Mouse (Mus musculus): Measurements from ENCODE around the gene Plcg2.
A peak's percentile ranks its signal among the peaks of the same experiment; 100 is the strongest.

Gene Plcg2

DNA sequence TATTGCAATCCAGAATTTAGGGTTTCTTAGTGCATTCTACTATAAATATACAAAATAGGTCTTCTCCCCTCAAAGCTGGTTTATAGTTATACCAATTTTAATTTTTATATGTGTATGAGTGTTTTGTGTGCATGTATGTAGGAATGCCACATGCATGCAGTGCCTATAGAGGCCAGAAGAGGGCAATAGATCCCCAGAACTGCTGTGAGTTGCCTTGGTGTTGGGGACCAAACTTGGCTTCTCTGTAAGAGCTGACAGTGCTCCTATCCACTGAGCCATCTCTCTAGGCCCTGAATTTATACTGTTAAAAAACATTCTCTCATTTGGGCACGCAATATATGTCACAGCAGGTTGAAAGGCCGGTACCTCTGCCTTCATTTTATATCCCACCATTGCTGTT lies 147.9 kb downstream of the Plcg2 start:
- peak; percentile 52 for DNase-seq

DNA sequence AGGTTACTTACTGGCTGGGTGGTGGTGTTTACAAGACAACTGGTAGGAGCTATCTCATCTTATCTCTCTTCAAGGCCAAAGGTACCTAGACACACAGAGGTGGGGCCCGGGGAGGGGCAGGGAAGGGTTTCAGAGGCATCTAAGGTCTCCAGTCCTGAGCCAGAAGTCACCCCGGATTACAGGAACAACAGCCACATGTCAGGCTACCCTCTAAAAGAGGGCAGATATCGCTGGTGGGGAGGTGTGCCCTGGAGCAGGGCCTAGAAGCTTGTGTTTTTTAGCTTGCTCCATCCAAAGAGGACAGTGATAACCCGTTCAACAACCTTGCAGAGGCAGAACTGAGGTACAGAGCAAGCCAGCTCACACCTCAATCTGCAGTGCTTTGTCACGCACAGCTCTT lies 148.3 kb downstream of the Plcg2 start:
- no peak for DNase-seq

DNA sequence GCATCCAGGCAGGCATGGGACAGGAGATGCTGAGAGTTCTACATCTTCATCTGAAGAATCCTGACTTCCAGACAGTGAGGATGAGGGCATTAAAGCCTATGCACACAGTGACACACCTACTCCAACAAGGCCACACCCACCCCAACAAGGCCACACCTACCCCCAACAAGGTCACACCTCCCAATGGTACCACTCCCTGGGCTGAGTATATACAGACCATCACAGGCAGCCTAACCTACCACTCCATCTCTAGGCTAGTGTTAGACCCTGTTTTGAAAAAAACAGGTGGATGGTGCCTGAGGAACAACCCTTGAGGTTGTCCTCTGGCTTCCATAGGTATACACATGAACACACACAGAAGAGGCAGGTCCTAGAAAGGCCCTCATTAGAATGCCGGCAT lies 154.2 kb downstream of the Plcg2 start:
- no peak for DNase-seq

DNA sequence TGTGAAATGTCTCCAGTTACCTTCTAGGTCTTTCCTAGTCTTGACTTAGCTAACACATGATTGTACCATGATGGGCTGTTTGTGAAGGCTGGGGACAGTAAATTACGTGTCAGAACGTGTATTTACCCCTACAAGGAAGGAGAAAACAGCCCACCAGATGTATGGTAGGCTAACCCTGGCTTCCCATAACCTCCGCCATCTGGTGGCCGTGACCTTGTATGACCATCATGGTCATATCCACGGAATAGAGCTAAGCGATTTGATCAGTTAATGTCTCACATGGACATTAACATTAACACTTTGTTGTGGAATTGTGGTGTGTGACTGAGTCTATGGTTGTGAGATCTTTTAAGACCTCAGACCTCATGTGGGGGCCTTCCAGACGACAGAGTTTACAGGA lies 160.9 kb downstream of the Plcg2 start:
- DNase-seq, result no peak

DNA sequence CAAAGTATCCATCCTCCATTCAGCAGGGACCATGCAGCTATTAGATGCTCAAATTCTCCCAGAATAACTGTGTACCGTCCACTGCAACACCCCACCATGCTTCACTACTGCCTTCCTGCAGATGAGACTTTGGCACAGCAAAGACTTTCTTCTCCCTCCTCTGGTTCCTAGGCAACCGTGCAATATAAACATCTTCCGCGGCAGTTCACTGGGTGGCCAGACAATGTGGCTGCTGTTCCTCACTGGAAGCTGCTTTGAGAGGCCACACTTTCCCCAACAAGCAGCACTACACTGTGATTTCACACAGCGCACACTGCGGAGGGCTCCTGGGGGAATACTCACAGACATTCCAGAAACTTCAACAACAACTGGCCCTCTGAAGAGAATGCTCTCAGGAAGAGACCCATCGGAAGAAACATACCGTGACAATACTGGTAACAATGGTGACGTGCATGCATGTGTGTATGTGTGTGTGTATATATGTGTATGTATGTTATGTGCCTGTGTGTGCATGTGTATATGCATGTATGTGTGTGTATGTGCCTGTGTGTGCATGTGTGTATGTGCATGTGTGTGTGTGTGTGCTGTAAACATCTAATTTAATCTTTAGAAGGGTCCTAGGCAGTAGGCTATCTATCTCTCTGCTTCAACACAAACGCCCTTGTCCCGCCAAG lies 162.4 kb downstream of the Plcg2 start:
- DNase-seq, result peak; percentile 35

DNA sequence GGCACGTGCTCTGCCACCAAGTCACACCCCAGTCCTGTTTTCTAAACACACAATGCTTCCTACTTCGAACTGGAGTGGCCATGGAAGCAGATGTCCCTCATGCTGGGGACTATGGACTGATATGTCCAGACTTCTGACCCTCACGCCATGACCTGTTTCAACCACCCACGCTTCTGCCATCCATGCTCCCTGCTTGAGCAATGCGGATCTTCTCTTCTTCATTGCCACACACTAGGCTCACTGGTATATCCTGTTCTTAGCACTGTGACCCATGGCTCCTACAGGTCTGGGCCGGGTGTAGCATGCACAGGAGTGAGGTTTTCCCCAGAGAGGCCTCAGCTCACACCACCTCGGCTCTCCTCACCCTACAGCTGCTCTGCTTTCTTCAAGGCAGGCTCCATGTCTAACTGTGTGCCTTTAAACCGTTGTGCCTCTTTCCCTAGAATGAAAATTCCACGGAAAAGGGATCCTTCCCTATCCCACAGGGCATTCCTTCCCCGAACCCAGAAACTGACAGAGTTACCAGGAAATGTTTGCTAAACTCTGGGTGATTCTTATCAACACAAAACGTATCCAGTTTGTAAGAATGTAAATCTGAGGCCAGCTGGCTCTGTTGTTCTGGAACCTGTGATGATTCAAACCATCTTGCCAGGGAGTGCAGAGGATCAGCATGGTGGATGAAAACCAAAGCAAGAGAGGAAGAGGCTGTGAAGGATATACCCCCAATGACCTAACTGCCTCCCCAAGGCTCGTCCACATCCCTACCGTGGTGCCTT lies 169.4 kb downstream of the Plcg2 start:
- no peak for DNase-seq

DNA sequence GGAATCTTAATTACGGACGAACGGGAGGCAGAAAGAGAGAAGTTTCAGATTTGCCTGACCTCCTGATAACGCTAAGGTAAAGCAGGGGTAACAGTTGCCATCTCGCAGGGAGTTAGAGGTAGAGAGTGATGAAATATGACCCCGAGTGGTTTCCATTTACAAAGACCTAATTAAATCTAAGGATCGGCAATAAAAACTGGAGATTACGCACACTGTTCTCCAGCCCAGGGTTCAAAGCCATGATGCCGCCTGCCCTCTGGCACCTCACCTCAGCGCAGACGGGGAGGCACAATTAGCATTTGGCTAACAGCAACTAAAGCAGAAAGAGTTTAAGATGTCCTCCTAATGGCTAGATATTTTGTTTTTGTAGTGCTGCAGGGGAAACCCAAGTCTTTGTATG lies 172.4 kb downstream of the Plcg2 start:
- DNase-seq, result no peak

DNA sequence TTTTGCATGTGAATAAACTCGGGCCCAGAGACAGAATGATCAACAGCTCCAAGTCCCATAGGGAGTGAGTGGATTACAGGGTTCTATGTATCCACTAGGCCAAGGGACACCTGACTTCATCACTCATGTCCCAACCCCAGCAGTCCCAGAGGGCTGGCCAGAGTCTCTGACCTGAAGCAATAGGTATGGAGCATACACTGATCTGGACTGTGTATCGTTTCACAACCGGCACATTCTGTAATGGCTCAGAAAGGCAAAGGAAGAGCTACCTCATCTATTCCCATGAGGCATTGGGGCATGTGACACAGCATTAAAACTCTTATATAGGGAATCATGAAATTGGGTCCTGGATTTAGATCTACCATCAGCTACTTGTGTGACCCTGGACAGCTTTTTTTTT lies 174.5 kb downstream of the Plcg2 start:
- DNase-seq, result no peak

DNA sequence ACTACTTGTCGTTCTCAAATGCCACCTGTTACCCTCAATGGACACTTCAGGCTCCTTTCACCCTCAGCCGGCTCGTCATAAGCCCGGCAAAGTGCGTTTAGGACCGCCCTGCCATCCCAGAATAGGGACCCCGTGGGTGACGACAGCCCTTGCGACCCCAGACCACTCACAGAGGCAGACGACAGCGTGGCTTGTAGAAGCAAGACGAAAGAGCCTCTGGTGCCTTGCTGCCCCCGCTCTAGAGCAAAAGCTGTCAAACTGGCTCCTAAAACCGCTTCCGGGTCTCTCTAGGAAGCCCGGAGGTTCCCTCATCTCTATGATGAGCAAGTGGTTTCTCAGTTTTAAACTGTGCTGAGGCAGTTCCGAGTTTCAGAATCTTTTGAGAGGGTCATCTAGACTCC lies 175.3 kb downstream of the Plcg2 start, which contains the start of gene Sdr42e1:
Gene Sdr42e1, minus strand, starts transcription at position 260 of the 401 bp plus-strand sequence.
- peak; percentile 38 for DNase-seq

DNA sequence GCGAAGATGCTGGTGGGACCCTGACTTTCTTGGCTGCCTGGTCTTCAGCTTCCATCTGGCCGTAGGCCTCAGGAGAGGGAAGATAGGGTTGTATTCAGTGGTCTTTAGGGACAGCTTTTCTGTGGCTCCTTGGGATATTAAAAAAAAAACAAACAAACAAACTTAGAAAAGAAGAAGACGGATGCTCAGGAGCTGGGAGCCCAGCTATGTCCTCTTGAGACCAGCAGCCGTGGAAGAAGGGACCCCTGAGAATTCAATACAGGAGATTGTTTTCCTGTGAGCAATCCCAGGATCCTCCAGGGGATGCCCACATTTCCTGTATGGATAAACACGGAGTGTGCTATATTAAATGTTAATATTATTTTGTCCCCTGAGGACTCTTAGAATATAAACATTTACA lies 177.1 kb downstream of the Plcg2 start:
- no peak for DNase-seq

DNA sequence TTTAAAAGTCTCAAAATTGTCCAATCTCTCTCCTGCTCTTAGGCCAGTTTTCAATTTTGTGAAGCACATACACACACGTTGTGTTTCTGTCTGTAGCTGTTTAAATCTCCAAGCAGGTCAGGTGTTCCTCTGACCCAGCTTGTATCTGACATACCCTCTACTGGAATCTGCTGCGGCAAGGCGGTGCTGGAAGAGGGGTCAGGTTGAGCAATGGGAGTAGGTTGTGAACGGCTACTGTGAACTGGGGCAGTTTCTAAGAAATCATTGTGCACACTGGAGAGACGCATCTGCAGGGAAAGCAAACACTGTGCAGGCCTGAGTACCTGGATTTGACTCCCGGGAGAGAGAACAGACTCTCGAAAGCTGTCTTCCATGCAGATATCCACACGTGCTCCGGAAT lies 178.4 kb downstream of the Plcg2 start:
- no peak for DNase-seq

DNA sequence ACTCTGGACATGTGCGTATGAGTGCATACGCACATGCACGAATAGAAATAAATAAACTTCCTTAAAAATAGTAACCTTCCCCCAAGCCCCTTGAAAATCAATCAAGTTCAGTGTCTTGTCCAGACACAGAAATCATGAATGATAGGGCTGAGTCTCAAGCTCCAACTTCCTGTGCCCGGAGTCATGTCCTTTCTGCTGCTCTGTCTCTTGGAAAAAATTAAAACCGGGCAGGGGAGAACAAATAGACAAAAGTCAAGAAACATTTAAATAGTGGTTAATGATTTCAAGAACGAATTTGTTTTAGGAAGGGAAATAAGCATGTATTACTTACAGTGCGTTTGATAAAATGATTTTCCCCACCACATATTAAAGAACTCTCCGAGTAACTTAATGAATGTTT lies 178.9 kb downstream of the Plcg2 start:
- no peak for DNase-seq

DNA sequence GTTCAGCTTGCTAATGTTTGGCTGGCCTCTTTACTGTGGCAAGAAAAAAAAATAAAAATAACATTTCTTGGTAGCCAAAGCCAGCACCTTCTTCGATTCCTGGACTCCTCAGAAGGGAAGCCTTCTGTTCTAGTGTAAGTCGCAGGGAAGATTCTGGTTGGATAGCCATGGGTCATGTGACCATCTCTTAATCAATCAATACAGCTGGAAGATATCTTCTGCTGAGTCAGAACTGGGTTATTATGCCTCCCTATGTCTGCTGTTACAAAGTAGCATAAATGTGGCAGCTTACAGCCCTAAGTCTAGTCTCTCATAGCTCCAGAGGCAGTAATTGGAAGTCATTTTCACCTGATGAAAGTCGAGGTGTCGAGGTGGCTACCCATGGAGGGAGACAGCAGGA lies 180.6 kb downstream of the Plcg2 start:
- no peak for DNase-seq

DNA sequence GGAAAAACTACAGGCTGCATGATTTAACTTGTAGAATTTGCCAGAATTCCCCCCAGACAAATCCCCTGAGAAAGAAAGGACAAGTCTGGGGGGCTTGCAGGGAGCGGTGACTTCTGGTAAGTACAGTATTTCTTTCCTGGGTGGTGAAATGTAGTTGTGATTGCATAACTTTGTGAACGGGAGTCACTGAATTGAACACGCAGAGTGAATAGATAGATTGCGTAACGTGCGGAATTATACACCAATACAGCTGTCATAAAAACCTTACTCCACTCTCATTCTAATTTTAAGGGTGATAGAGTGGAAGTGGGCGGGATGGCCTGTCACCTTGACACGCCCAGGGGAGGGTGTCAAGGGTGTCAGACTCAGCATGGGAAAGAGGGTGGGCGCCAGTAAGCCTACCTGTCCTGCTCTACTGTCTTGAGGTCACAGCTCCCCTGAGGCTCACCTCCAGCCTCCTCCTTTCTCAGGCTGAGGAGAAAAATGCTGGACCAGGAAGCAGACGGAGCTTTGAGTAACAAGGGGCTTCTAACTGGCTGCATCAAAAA lies 185.9 kb downstream of the Plcg2 start:
- no peak for DNase-seq

DNA sequence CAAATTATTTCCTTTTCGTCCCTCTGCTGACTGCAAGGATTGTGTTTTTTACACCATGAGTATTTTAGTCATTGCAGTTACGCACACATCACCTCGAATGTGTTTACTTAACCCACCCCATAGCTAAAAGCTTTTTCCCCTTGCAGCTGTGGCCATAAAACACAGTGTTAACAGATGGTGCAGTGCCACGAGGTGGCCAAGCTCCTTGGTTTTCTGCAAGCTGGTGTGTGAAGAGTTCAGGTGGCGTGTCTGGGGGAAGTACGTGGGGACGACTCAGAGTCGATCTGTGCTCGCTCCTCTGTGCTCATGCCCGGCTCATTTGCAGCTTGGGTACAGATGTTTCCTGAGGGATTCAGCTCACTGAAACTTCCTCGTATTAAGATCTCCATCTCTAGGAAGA lies 186.4 kb downstream of the Plcg2 start:
- DNase-seq, result no peak

Measured in right cerebral cortex, postnatal 25 days (tissue).